Mouse (Mus musculus): ENCODE measurements around the gene Ipo8.

DNA sequence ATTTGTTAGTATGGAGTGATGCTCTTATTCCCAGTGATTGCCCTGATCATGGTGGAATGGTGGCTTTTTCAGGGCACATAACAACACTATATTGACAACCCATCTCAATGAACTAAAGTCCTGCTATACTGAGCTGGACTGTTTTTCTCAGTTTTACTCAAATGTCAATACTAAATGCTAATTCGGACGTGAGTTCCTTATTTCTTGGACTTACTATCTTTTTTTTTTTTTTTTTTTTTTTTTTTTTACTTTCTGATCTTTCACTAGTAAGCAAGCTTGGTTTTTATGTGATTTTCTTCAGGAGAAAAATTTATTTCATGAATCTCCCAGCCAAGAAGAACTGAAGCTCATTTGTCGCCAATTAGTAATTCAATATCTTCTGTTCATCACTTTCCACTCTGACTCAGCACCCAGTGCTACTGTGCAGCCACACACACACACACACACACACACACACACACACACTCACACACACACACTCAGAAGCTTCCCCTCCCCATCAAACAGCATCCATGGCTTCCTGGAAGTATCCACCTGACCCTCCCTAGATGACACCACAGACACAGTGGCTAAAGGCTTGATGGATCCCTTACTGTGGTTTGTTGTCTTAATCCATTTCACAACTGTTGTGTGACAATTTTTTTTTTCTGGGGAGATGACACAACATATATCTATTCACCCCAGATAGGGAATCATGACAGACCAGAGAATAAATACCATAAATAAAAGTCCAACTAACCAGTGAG is 69.1 kb downstream of the Ipo8 start:
- TF ChIP-seq EP300 (IDR thresholded peaks at IDR 0.05; ENCODE audit: low read depth) (no peak), CTCF (IDR thresholded peaks at IDR 0.05; ENCODE audit: low read depth) (no peak)

All from heart, postnatal 0 days (tissue).